Mouse (Mus musculus) forebrain, postnatal 0 days (tissue): ENCODE measurements at regions not wholly inside any gene's neighbourhood (a gene's known extent, or its start where the extent isn't known, plus 50 kb on each side); places are given as distances from the start of the nearest gene placed in this dataset.
A peak's percentile ranks its signal among the peaks of the same experiment; 100 is the strongest.

Source experiments
- ATAC-seq: fragments of 200-750 bp; cut with Nextera tagmentation; 2 replicates; pipeline ENCODE4 v1.8.0; 2017; ENCODE audit warnings: mild to moderate bottlenecking, moderate library complexity
- DNase-seq: peaks from one replicate; pipeline ENCODE4 v3.0.0-alpha.2; 2015
- H3K27ac ChIP-seq: fragments of 300-500 bp; sonication (generic); 2 replicates; pipeline ENCODE4 v1.5.1; 2014; ENCODE audit warnings: low read depth, mild to moderate bottlenecking, antibody characterized with exemption, low read length, moderate library complexity, mixed read lengths
- H3K27me3 ChIP-seq: fragments of 300-500 bp; sonication (generic); 2 replicates; pipeline ENCODE4 v1.6.1; 2014; ENCODE audit warnings: mild to moderate bottlenecking, low read length, mixed read lengths; ENCODE audit not compliant: insufficient read depth
- H3K36me3 ChIP-seq: fragments of 300-500 bp; sonication (generic); 2 replicates; pipeline ENCODE4 v1.6.1; 2014; ENCODE audit warnings: mild to moderate bottlenecking, moderate library complexity; ENCODE audit not compliant: insufficient read depth
- H3K4me1 ChIP-seq: fragments of 300-500 bp; sonication (generic); 2 replicates; pipeline ENCODE4 v1.6.1; 2014; ENCODE audit warnings: antibody characterized with exemption; ENCODE audit not compliant: insufficient read depth
- H3K4me2 ChIP-seq: fragments of 300-500 bp; sonication (generic); 2 replicates; pipeline ENCODE4 v1.6.1; 2014; ENCODE audit warnings: low read depth, mild to moderate bottlenecking, moderate library complexity
- H3K4me3 ChIP-seq: fragments of 300-500 bp; sonication (generic); 2 replicates; pipeline ENCODE4 v1.5.1; 2014; ENCODE audit warnings: low read depth, low read length, mixed read lengths
- H3K9ac ChIP-seq: fragments of 300-500 bp; sonication (generic); 2 replicates; pipeline ENCODE4 v1.6.1; 2014; ENCODE audit warnings: mild to moderate bottlenecking
- H3K9me3 ChIP-seq: fragments of 300-500 bp; sonication (generic); 2 replicates; pipeline ENCODE4 v1.6.1; 2016; ENCODE audit warnings: low read length
- CTCF ChIP-seq: sonication (generic); IDR thresholded peaks from 2 replicates; pipeline ENCODE4 v1.5.1; 2016; ENCODE audit warnings: antibody characterized with exemption, control low read depth, low read depth
- WGBS: fragments of 180-500 bp; shearing (Covaris S2); extraction: QIAGEN DNeasy Blood & Tissue Kit; methylation state at CpG from one replicate; pipeline ENCODE4 v1.1.7; 2014; 5-methylcytosine and 5-hydroxymethylcytosine counted together

DNA sequence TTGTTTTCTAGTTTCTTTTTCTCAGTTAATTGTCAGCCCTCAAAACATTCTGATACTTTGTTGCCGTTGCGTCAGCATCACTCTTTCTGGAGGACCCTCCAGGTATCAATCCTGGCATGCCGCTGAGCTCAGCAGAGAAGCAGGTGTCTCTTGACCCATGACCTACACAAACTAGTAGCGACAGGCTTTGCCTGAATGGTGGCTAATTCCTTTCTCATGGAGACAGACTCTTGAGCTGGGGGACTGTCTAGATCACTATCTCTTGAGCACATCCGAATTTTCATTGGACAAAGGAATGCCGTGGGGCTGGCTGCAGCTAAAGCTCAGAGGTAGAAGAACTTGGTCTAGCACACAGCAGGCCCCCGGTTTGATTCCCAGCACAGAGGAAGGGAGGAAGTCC is 172.7 kb upstream of the Mrps10 start:
- DNase-seq = no peak
- TF ChIP-seq CTCF = no peak
- Histone ChIP-seq H3K27me3 (no peaks in the 10 kb centered on the region), H3K4me3 (no peak overlapping the region), H3K27ac (no peak overlapping the region), H3K4me1 (no peaks in the 10 kb centered on the region), H3K36me3 (no peaks in the 10 kb centered on the region), H3K4me2 (no peak overlapping the region), H3K9me3 (no peaks in the 10 kb centered on the region), H3K9ac (no peak overlapping the region)
- WGBS = 76% methylated on average over 7 of the region's 7 CpGs
- no peak for ATAC-seq

DNA sequence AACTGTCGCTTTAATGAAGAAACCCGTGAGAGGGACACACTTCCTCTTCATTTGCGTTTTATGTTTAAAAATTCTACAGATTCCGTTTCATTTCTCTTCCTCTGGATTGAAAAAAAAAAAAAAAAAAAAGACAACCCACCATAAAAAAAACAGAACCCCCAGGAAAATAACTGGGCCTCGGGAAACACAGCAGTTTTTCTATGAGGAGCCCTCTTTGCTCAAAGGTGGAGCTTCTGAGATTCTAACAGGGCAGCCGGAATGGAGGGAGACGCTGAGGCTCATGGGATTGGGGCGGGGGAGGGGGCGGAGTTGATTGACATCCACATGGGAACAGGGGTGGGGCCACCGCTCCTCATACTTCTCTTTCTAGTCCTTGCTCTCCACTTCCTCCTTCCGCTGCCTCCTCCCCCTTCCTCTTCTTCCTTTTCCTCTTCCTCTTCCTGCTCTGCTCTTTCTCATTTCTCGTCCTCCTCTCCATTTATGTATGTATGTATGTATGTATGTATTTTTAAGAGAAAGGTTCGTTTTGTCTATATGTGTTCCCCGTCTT is 174.1 kb upstream of the Mrps10 start:
- Histone ChIP-seq H3K4me1 (no peaks in the 10 kb centered on the region), H3K9ac (no peak overlapping the region), H3K4me3 (no peak overlapping the region), H3K27ac (no peak overlapping the region), H3K27me3 (no peaks in the 10 kb centered on the region), H3K36me3 (no peaks in the 10 kb centered on the region), H3K4me2 (no peak overlapping the region), H3K9me3 (no peaks in the 10 kb centered on the region)
- TF ChIP-seq CTCF = no peak
- ATAC-seq (no peak), DNase-seq (no peak)
- WGBS = 93% methylated on average over 14 of the region's 14 CpGs

DNA sequence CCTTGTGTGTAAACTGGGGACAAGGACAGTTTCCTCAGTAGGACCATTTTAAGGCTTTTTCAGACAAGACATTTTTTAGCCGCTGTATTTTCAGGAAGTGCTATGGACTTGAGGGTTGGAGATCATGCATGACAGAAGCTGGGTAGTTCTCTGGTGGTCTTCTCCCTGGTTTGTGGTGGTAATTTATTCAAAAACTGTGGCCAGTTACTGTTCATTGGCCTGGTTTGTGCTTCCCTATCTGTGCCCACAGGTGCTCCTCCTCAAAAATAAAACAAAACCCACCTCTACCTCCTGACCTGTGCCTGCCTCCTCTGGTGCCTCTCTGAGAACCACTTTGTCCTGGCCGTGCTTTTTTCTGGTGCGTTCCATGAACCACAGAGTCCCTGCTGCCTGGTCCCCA is 177.3 kb upstream of the Mrps10 start:
- no peak for TF ChIP-seq CTCF
- Histone ChIP-seq H3K27me3 (no peaks in the 10 kb centered on the region), H3K9ac (no peak overlapping the region), H3K4me3 (no peak overlapping the region), H3K4me2 (no peak overlapping the region), H3K4me1 (no peaks in the 10 kb centered on the region), H3K36me3 (no peaks in the 10 kb centered on the region), H3K27ac (no peak overlapping the region), H3K9me3 (no peaks in the 10 kb centered on the region)
- WGBS = 98% methylated on average over 3 of the region's 3 CpGs
- no peak for ATAC-seq
- no peak for DNase-seq

DNA sequence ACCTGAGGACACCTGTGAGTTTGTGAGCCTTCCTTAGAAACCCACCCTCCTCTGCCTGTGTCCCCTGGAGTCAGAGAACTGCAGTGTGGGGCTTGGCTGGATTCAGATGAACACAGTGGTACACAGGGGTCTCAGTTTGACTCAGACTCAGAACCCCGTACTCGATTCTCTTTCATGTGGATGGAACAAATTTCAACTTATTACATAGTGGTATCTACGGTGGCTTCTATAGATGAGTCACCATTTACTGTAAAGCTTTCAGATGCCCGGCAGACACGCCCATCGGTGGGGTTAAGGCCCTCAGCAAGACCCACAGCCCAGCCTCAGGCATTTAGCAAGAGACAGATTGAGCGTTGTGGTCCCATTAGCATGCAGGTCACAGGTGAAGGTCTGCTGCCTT is 178.9 kb upstream of the Mrps10 start:
- Histone ChIP-seq H3K4me3 (no peak overlapping the region), H3K4me1 (no peaks in the 10 kb centered on the region), H3K36me3 (no peaks in the 10 kb centered on the region), H3K27me3 (no peaks in the 10 kb centered on the region), H3K27ac (no peak overlapping the region), H3K9ac (no peak overlapping the region), H3K4me2 (no peak overlapping the region), H3K9me3 (no peaks in the 10 kb centered on the region)
- no peak for DNase-seq
- ATAC-seq = no peak
- TF ChIP-seq CTCF = no peak
- WGBS = 88% methylated on average over 7 of the region's 7 CpGs

DNA sequence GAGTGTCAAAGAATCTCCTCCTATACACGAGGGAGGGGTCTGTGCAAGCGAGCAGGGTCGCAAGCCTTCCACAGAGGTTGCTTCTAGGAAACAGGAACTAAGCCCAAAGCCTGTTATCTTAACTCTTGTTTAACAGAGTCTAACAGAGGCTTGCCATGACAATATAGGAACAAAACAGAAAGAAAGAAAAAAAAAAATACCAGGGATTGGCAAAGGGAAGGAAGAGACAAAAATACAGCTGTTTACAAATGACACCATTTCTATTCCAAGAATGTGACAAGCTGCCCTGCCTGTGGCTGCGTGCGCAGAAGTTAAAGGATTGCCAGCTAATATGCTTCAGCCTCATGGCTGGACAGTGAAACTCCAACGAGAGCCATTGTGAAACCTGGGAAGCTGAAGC is 173.8 kb upstream of the Ubr2 start:
- no peaks in the 10 kb centered on the region for H3K9me3 ChIP-seq
- no peak overlapping the region for H3K4me3 ChIP-seq
- ATAC-seq (no peak), DNase-seq (no peak)
- H3K4me1 ChIP-seq = no peaks in the 10 kb centered on the region
- TF ChIP-seq CTCF = no peak
- no peaks in the 10 kb centered on the region for H3K27me3 ChIP-seq
- no peak overlapping the region for H3K27ac ChIP-seq
- H3K36me3 ChIP-seq = no peaks in the 10 kb centered on the region
- WGBS = 81% methylated on average over 6 of the region's 6 CpGs
- no peak overlapping the region for H3K4me2 ChIP-seq
- no peak overlapping the region for H3K9ac ChIP-seq

DNA sequence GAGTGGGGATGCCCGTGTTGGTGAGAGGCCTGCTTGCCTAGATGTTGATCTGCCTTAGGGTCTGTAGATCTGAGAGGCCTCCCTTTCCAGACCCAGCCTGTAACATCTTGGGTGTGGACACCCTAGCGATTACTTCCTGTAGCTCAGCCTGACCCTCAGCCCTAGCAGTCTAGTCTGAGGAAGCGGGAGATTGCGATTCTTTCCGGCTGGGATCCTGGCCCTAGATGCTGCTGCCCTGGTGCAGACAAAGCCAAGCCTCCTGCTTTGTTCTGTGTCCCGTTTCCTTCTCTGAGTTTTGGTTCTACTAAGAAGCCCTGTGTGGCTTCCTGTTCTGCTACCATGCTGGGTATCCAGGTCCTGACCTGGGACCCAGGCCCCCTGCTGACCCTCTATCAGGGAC is 171.8 kb upstream of the Ubr2 start:
- no peak overlapping the region for H3K27ac ChIP-seq
- H3K36me3 ChIP-seq = no peaks in the 10 kb centered on the region
- no peaks in the 10 kb centered on the region for H3K27me3 ChIP-seq
- DNase-seq (no peak), ATAC-seq (no peak)
- TF ChIP-seq CTCF = no peak
- H3K9ac ChIP-seq = no peak overlapping the region
- no peaks in the 10 kb centered on the region for H3K9me3 ChIP-seq
- H3K4me2 ChIP-seq = no peak overlapping the region
- no peaks in the 10 kb centered on the region for H3K4me1 ChIP-seq
- 66% methylated on average over 6 of the region's 6 CpGs for WGBS
- no peak overlapping the region for H3K4me3 ChIP-seq

DNA sequence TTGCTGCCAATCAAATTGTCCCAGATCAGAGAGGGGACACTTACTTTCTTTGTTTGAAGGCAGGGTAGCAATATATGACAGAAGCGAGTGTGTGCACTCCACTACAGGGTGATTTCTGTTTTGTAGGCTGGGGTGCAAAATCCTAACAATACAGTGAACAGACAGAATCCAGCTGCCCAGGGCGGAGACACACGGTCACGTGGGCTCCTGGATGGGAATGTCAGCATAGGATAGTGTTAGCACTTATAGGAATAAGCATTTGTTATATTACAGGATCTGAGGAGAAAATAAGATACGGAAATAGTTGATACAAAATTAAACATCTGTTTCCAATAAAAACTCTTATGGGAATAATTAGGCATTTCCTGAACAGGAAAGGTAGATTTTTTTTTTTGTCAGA is 169.1 kb upstream of the Ubr2 start:
- DNase-seq (no peak), ATAC-seq (no peak)
- H3K27ac ChIP-seq = 0 out of 2 replicates have a peak overlapping the region, but pooled peaks have one; percentile 59
- 79% methylated on average over 5 of the region's 5 CpGs for WGBS
- no peaks in the 10 kb centered on the region for H3K4me1 ChIP-seq
- no peak overlapping the region for H3K4me3 ChIP-seq
- no peaks in the 10 kb centered on the region for H3K27me3 ChIP-seq
- no peak for TF ChIP-seq CTCF
- H3K36me3 ChIP-seq = no peaks in the 10 kb centered on the region
- H3K9ac ChIP-seq = no peak overlapping the region
- H3K9me3 ChIP-seq = no peaks in the 10 kb centered on the region
- no peak overlapping the region for H3K4me2 ChIP-seq

DNA sequence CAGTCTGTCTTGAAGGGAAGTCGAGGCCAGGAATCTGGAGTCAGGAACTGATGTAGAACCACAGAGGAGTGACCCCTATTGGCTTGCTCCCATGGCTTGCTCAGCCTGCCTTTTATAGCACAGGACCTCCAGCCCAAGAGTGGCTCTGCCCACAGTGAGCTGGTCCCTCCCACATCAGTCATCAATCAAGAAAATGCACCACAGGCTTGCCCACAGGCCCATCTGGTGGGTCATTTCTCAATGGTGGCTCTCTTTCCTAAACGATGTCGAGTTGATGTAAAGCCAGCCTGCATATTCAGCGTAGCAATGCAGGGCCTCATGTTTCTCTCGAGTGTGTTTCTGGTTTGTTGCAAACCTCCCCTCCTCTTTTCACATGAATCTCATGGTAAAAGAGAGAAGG is 168.3 kb upstream of the Ubr2 start:
- H3K9me3 ChIP-seq = no peaks in the 10 kb centered on the region
- no peak overlapping the region for H3K4me2 ChIP-seq
- H3K4me1 ChIP-seq = no peaks in the 10 kb centered on the region
- peak overlapping the region; percentile 59; the same call in 1 of the 2 replicates for H3K27ac ChIP-seq
- no peaks in the 10 kb centered on the region for H3K36me3 ChIP-seq
- H3K9ac ChIP-seq = no peak overlapping the region
- no peak for TF ChIP-seq CTCF
- WGBS = 44% methylated on average over 5 of the region's 5 CpGs
- no peaks in the 10 kb centered on the region for H3K27me3 ChIP-seq
- ATAC-seq (no peak), DNase-seq (no peak)
- H3K4me3 ChIP-seq = no peak overlapping the region
